Mouse (Mus musculus): Measurements from ENCODE around the gene C2. TPM values are rescaled to one million over a fixed set of nuclear protein-coding genes. Genes with fewer than 3 reads are reported as not detected.

C2 gene
- polyA plus RNA-seq (2012; rRNA removed) = 2.4 and 3.2 TPM in 2 replicates

DNA sequence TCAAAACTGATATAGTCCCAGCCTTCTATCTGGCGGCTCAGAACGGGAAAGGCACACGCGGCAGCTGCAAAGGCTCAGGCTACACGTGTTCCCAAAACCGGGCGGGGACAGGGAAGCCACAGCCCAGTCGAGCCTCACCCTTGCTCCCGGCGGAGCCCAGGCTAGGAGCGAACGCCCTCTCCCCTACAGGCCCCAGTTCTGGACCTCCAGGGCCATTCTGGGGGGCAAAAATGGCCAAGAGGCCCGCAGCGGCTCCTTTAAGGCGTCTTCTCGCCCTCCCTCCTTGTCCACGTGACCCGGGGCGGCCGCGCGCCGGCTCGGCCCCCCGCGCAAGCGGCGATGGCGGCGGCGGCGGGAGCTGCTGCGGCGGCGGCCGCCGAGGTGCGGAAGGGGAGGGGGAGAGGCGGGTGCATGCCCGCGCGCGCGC, at the start of gene C2, which contains the start of gene Ehmt2:
C2 (minus strand) TSS at position 106 of the 427 bp plus-strand sequence.
Ehmt2 (plus strand) TSS at position 310 of the 427 bp plus-strand sequence.

DNA sequence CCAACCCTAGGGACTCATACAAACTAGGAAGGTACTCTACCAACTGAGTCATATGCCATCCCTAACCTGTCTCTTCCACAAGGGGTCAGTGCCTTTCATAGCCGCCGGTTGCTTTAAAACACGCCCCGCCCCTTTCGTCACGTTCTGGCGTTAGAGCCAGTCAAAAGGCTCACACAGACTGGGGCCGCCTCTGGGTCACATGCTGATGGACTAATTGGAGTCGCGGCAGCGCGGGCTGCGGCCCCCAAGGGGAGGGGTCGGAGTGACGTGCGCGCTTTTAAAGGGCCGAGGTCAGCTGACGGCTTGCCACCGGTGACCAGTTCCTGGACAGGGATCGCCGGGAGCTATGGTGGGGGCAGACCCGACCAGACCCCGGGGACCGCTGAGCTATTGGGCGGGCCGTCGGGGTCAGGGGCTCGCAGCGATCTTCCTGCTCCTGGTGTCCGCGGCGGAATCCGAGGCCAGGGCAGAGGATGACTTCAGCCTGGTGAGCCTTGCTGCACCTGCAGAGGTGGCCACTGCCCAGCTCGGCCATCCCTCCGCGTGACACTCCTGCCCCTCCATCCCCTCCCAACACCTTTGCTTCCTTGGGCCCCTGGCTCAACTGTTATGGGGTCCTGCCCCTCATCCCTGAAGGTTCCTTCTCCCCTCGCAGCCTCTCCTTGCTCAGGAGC, 33.1 kb upstream of the C2 start, which contains the start of gene Neu1:
Neu1 (plus strand) TSS at position 193 of the 674 bp plus-strand sequence.

DNA sequence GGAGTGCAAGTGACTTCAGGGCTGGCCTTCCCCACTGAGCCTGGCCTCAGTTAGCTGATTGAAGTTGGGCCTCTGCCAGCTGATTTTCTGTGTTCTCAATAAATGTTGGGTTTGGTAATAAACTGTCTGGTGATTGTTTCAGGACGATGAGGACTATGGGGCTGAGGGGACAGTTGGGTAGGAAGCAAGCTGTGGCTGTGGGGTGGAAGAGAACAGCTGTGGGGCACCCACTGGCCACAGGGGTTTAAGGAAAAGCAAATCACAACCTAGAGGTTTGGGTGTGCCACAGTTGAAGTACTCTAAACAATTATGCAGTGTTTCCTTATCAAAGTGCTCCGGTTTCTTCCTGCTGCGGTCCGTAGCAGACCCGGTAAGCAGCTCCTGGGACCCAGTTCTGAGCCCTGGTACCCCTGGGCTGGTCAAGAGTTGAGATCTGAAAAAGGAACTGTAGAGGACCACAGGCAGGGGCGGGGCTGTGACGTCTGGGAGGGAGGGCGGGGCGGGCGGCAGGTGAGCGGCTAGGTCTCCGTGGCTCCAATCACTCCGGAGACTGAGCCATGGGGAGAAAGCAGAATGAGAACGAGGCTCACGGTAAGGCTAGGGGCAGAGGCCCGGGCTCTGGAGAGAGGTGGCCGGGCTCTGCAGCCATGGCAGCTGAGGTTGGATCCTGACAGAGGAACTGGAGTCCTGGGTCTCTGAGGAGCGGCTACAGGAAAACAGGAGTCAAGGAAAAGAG, 16.0 kb upstream of the C2 start, which contains the start of gene Slc44a4:
Slc44a4 (plus strand) TSS at position 537 of the 736 bp plus-strand sequence.

DNA sequence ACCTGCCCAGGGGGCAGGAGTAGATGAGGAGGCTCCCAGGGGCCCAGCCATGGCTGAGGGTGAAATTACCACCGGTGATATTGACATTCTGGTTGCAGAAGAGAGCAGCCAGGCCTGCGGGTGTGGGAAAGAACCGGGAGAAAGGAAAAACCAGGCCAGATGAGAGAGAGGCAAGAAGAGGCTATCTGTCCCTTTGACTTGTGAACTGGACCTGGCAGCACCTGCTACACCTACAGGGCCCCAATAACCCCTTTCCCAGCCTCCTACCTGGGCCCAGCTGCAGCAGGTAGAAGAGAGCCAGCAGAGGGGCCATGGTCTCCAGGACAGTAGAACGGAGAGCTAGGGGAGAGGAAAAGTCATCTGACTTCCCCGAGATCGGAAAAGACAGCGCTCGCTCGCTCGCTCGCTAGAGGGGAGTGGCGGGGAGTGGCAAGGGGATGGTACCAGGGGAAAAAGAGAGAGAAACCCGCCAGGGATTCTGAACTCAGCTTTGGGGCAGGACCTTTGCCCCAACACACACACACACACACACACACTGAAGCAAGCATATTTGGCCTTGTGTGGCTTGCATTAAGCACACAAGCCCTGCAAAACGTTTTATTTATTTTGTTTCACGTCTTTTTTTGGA, 16.3 kb downstream of the C2 start, which contains the start of gene Gm20547:
Gm20547 (minus strand) TSS at position 360 of the 628 bp plus-strand sequence.

DNA sequence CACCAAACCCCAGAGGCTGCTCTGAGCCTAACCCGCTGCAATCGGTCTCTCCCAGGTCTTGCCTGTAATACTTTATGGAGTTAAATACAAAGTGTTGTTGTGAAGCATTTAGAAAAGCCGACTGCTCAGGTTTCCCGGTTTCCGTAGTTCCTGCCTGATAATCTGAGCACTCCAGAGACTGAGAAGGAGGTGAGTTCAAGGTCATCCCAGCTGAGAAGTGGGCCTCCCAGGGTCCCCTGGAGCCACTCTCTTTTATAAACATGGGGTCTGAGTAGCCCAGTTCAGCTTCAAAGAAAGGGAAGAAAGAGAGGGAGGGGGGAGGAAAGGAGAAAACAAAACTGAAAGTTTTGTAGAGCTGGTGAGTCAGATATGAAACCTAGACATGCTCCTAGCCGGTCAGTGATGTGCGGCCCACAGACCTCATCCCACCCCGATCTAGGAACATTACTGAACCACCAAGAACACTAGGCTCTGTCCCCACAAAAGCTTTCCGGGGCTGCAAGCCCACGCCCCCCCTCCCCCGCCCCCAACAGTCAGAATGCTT, 18.7 kb downstream of the C2 start, which contains the start of gene Zbtb12:
Zbtb12 (plus strand) TSS at position 148 of the 544 bp plus-strand sequence.

DNA sequence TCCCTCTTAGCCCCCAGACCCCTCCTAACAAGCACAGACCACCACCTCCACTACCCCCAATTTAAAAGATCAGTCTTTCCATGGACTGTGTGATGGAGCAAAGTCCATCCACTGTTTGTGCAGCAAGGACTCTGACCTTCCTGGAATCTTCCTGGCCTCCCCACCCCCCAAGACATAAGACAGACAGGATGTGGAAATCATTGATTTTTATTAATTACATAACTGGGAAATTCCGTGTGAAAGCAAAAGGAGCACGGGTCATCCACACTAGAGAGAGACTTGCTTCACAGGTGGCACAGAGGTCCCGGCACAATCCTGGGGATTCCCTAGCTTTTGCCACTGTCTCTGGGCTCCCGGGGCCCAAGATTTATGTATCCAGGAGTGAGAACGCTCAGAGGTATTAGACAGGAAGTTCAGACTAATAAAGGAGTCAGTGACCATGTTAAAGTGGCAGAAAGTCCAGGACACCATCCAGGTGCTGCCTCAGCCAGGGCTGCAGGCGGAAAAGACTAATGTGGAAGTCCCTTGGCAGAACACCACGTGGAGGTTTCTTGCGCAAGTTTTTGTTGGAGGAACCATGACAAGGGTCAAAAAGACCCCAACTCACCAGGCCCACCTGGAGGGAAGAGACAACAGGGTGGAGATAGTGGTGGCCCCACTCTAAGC, 35.5 kb downstream of the C2 start, which contains the start of gene Cfb:
Cfb (minus strand) TSS at position 103 of the 666 bp plus-strand sequence.

DNA sequence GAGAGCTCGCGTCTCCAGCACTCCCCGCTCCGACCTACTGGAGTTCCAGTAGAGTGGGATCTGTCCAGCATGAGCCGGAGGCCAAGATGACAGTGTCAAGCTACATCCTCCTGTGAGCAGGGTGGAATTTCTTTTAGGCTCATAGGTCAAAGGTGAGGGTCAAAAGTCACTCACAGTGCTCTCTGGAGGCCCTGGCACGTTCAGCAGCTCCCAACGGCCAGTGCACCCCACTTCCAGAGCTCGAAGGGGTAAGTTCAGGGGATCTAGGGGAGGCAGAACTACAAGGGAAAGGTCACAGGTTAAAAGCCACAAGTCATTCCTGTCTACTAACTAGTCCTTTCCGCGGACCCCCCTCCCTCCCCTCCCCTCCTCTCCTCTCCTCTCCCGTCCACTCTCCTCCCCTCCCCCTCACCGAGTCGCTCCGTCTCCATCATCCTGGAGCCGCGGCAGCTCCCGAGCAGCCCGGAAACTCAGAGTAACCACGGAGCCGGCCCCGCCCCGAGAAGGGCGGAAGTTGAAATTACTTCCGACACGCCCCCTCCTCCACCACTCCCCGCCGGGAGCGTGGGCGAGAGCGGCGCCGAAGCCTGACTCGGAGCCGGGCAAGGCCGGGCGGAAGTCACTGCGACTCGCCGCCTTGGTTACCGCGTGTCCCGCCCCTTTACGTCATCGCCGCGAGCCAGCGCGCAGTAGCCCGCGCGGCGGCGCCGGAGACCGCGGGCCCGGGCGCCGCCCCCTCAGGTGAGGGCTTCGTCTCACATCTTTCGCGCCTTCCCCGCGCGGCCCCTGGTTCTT, 48.1 kb downstream of the C2 start, which contains the start of the genes Skiv2l and Nelfe:
Skiv2l (minus strand) TSS at position 489 of the 795 bp plus-strand sequence.
Nelfe (plus strand) TSS at position 670 of the 795 bp plus-strand sequence.

DNA sequence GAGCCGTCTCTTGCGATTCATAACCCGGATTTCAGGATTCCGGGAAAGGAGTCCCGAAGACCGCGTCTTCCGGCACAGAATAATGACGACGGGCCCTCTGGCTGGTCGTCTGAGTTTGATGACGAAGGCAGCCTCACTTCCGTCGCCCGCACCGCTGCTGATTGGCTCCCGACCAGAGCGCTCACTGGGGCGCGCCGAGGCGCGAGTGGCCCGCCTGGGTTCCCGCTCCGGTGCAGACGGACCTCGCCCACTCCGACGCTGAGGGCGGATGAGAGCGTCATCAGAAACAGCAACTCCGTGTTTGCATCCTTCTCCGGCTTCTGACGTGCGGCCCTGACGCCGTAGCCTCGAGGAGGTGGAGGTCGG, 61.2 kb downstream of the C2 start, which contains the start of the genes Stk19 and Dxo:
Stk19 (minus strand) TSS at position 90 of the 366 bp plus-strand sequence.
Dxo (plus strand) TSS at position 164 of the 366 bp plus-strand sequence.

Other genes starting within 250 kb of the C2 start
- gene Tnxb, start 227.7 kb downstream of the C2 start, polyA plus RNA-seq (2012; rRNA removed) = 1.2 and 1.4 TPM in 2 replicates
- 0.63 and 1.0 TPM in 2 replicates for gene C4b, start 154.4 kb downstream of the C2 start, polyA plus RNA-seq (2012; rRNA removed)
- 0.08 TPM in 1 of 2 replicates, not detected in the other for gene Cyp21a1, start 93.7 kb downstream of the C2 start, polyA plus RNA-seq (2012; rRNA removed)
- gene Stk19, start 61.3 kb downstream of the C2 start, polyA plus RNA-seq (2012; rRNA removed) = 75.7 and 76.3 TPM in 2 replicates
- 61.1 and 67.6 TPM in 2 replicates for gene Dxo, start 61.2 kb downstream of the C2 start, polyA plus RNA-seq (2012; rRNA removed)
- 89.7 and 90.9 TPM in 2 replicates for gene Skiv2l, start 48.1 kb downstream of the C2 start, polyA plus RNA-seq (2012; rRNA removed)
- 50.7 and 54.7 TPM in 2 replicates for gene Nelfe, start 47.9 kb downstream of the C2 start, polyA plus RNA-seq (2012; rRNA removed)
- 0.29 and 2.0 TPM in 2 replicates for gene Cfb, start 35.7 kb downstream of the C2 start, polyA plus RNA-seq (2012; rRNA removed)
- gene Zbtb12, start 18.8 kb downstream of the C2 start, polyA plus RNA-seq (2012; rRNA removed) = 73.3 and 74.1 TPM in 2 replicates
- 0.29 TPM in 1 of 2 replicates, not detected in the other for gene Gm20547, start 16.2 kb downstream of the C2 start, polyA plus RNA-seq (2012; rRNA removed)
- 311 and 328 TPM in 2 replicates for gene Ehmt2, start 204 bp upstream of the C2 start, polyA plus RNA-seq (2012; rRNA removed)
- 0.04 and 0.06 TPM in 2 replicates for gene Slc44a4, start 16.2 kb upstream of the C2 start, polyA plus RNA-seq (2012; rRNA removed)
- gene Neu1, start 33.0 kb upstream of the C2 start, polyA plus RNA-seq (2012; rRNA removed) = 30.5 and 30.9 TPM in 2 replicates
- gene Hspa1b, start 61.0 kb upstream of the C2 start, polyA plus RNA-seq (2012; rRNA removed) = 8.8 and 9.7 TPM in 2 replicates
- not detected in 2 replicates for gene Gm20481, start 71.6 kb upstream of the C2 start, polyA plus RNA-seq (2012; rRNA removed)
- gene Hspa1a, start 73.9 kb upstream of the C2 start, polyA plus RNA-seq (2012; rRNA removed) = 13.2 and 13.5 TPM in 2 replicates
- 0.62 and 0.90 TPM in 2 replicates for gene Hspa1l, start 74.4 kb upstream of the C2 start, polyA plus RNA-seq (2012; rRNA removed)
- 93.6 and 101 TPM in 2 replicates for gene Lsm2, start 83.6 kb upstream of the C2 start, polyA plus RNA-seq (2012; rRNA removed)
- gene Vars, start 102.7 kb upstream of the C2 start, polyA plus RNA-seq (2012; rRNA removed) = 78.1 and 85.3 TPM in 2 replicates
- 0.48 TPM in 2 replicates for gene Vwa7, start 118.3 kb upstream of the C2 start, polyA plus RNA-seq (2012; rRNA removed)
- gene Sapcd1, start 129.8 kb upstream of the C2 start, polyA plus RNA-seq (2012; rRNA removed) = 2.1 and 2.3 TPM in 2 replicates
- 2.7 and 3.0 TPM in 2 replicates for gene Msh5, start 148.5 kb upstream of the C2 start, polyA plus RNA-seq (2012; rRNA removed)
- 45.7 and 47.6 TPM in 2 replicates for gene Clic1, start 151.7 kb upstream of the C2 start, polyA plus RNA-seq (2012; rRNA removed)
- gene Ddah2, start 160.8 kb upstream of the C2 start, polyA plus RNA-seq (2012; rRNA removed) = 243 and 254 TPM in 2 replicates
- 2.1 TPM in 1 of 2 replicates, not detected in the other for gene Ly6g6c, start 167.1 kb upstream of the C2 start, polyA plus RNA-seq (2012; rRNA removed)
- gene Mpig6b, start 167.9 kb upstream of the C2 start, polyA plus RNA-seq (2012; rRNA removed) = 0.03 and 0.10 TPM in 2 replicates
- gene Ly6g6e, start 178.6 kb upstream of the C2 start, polyA plus RNA-seq (2012; rRNA removed) = 6.6 and 10.1 TPM in 2 replicates
- 1.3 and 1.6 TPM in 2 replicates for gene Ly6g6d, start 179.8 kb upstream of the C2 start, polyA plus RNA-seq (2012; rRNA removed)
- gene Ly6g6f, start 187.3 kb upstream of the C2 start, polyA plus RNA-seq (2012; rRNA removed) = 0.09 and 0.19 TPM in 2 replicates
- gene Abhd16a, start 191.0 kb upstream of the C2 start, polyA plus RNA-seq (2012; rRNA removed) = 110 and 114 TPM in 2 replicates
- gene Ly6g5c, start 210.0 kb upstream of the C2 start, polyA plus RNA-seq (2012; rRNA removed) = not detected in 2 replicates
- gene Ly6g5b, start 217.2 kb upstream of the C2 start, polyA plus RNA-seq (2012; rRNA removed) = 2.3 TPM in 2 replicates
- gene Gpank1, start 223.2 kb upstream of the C2 start, polyA plus RNA-seq (2012; rRNA removed) = 17.4 and 18.3 TPM in 2 replicates
- gene Csnk2b, start 223.8 kb upstream of the C2 start, polyA plus RNA-seq (2012; rRNA removed) = 170 and 198 TPM in 2 replicates
- 5.2 and 5.6 TPM in 2 replicates for gene D17H6S53E, start 228.1 kb upstream of the C2 start, polyA plus RNA-seq (2012; rRNA removed)
- gene Apom, start 233.8 kb upstream of the C2 start, polyA plus RNA-seq (2012; rRNA removed) = 0.65 and 0.84 TPM in 2 replicates
- gene Bag6, start 236.9 kb upstream of the C2 start, polyA plus RNA-seq (2012; rRNA removed) = 237 and 290 TPM in 2 replicates

Measured in central nervous system, embryonic 18 days (tissue).